Mouse (Mus musculus) adrenal gland, adult 18-20 months (tissue): ENCODE measurements around the gene Cldn6. TPM values are rescaled to one million over a fixed set of nuclear protein-coding genes. Genes with fewer than 3 reads are reported as not detected.

Experiments used
- DNase-seq, 2 experiments: peaks; one replicate each; pipeline ENCODE4 v3.0.0; 2021 to 2022; ENCODE audit warnings: low spot score in 2 of 2
- long read RNA-seq, 2 experiments: library from polyadenylated mRNA; stranded (forward); transcript quantifications; one replicate each; pipeline ENCODE4 v2.0.0; 2021
- total RNA-seq, 2 experiments: library from RNA; stranded (reverse); gene quantifications; 1 replicate in 1 of 2; 2 replicates in 1 of 2; pipeline ENCODE4 v1.2.3; 2021

Gene Cldn6
- not detected for total RNA-seq
- long read RNA-seq, experiment 1 = 0 reads
- long read RNA-seq, experiment 2 = 0 reads

DNA sequence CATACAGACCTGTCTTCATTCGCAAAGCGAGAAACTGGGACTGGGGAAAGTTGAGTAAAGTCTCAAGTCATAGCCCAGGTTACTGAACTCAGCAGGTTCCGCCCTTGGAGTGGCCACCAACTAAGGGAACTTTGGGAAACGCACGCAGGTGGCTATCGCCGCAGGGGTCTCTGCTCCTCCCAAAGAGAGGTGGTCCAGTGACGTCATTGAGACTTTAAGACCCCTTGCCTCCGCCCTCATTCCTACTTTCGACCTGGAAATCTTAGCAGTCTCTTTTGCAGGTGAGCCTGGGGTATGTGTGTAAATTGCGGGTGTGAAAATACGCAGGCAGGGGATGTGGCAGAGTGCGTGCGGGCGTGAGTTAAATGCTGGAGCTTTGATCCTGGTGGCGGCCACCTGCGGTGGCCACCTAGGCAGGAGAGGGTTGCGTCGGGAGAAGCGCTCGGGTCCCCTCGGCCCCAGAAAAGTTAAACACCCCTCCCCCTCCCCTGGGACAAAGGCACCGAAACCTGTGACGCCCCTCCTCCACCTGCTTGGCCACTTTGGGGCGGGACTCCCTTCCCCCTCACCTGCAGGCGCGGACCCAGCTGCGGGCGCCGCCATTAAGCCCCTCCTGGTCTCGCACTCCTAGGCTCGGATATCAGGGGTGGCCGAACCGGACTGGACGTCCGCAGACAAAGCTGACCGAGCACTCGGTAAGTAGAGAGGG lies at the start of gene Cldn6:
Gene Cldn6, plus strand, starts transcription at position 123 of the 709 bp plus-strand sequence.
- no peak for DNase-seq

DNA sequence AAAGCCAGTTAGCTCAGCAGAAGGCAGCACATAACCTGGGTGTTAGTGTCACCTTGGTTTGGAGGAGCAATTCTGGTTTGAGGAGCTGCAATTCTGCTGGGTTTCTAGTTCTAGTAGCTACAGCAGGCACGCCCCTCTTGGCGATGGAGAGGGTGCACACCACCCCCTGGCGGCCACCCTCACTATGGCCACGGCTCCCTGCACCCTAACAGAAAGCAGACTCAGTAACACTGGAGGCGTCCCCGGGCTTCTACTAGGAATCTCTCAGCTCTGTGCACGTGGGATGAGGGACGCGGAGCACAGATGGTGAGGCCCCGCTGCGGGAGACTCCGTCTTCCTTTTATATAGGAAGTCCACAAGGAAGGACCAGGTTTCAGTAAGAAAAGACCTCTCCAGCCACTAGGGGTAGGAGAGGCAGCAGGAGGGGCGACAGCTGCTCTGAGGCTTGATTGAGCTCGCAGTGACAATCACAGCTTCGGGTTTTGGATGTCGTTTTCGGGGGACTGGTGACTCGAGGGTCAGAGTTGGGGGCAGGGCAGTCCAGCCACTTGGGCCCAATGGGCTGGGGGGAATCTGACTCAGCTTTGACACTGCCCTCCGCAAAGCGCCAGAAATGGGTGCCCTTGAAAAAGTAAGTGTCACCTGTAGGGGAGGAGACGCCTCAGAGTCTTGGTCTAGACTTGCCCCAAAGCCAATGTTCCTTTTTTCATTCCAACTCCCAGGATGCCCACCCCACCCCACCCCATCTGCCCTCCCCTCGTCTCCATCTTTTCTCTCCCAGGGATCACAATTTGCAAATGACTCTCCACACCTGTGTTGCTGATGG lies 48.6 kb upstream of the Cldn6 start:
- peak; percentile 73 to 80 for DNase-seq

DNA sequence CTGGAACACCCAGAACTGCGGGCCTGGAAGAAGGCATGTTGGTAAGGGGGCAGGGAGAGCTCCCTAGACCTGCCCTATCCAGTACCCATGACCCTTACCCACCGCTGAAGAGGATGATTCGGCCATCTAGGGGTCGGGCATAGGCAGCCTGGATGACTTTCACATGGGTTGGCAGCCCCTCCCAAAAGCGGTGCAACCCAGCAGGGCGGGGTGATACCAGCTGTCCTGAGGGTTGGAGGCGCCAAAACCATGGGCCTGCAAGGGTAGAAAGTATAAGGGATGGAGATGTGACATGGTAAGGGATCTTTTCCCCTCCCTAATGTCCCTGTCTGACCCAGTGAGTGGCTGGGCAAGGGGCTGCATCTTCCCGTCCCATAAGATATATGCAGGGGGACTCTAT lies 47.8 kb upstream of the Cldn6 start:
- no peak for DNase-seq

DNA sequence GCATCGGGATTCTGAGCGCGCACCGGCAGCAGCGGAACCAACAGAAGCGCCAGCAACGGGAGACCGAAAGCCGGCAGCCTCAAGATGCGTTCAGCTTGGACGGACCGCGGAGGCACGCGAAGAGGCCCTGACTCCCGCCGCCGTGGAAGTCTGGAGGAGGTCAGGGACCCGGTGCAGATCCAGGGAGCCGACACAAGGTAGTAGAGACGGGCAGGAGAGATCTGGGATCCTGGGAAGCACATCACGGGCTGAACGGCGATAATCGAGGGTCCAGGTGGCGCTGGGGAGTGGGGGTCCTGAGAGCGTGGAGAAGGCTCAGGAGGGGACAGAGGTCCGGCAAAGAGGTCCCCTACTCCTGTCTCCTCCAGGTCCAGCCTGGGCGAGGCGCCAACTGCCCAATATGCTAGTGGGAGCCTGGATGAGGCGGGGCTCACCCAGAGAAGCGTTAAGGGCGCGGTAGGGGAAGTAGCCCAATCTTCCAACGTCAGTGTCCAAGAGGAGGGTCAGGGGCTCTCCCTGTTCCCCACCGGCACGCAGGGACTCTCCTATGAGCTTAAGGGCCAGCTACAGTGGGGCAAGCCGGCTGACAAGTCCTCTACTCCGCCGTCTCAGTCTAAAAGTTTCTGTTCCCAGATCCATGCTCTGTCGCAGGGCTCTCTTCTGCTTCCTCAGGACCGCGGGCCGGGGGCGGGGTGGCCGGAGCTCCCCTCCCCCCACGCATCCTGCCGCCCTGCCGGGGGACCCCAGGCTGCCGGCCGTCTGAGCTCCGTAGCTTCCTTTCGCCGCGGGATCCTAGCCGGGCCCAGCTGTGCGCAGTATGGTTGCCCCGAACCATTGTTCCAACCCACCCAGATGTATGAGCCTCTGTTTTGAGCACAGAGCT lies 34.2 kb upstream of the Cldn6 start, which contains the start of gene Mmp25:
Gene Mmp25, minus strand, starts transcription at position 665 of the 883 bp plus-strand sequence.
- no peak for DNase-seq

DNA sequence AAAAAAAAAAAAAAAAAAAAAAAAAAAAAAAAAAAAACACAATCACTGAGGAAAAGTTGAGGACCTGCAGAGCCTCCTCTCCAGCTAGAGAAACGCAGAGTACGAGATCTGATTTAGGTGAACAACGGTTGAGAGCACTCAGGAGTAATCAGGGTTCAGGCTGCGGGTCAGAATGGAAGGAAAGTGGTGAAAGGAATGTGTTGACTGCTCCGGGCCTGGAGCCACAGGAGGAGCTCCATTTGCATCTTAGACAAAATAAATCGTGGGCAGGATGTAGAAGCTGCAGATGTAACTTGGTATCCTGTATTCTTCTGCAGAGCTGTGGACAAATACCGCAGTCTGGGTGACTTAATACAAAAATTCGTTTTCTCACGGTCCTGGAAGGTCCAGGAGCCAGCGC lies 33.2 kb upstream of the Cldn6 start:
- DNase-seq = no peak

DNA sequence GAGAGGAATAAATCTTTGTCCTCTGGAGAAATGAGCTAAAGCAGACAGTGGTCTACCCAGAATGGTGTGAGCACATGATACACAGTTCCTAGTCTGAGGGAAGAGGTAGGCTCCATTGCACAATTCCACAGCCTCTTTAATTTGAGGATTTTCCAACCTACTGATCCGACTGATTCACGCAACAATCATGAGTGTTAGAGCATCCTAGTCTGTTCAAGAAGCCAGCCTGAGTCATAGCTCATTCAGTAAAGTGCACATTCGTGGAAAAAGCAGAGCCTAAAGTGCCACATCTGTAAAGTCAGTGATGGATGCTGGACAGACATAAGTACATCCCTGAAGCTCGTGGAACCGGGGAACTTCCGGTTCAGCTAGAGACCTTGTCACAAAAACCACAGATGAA lies 27.7 kb upstream of the Cldn6 start:
- DNase-seq = no peak

DNA sequence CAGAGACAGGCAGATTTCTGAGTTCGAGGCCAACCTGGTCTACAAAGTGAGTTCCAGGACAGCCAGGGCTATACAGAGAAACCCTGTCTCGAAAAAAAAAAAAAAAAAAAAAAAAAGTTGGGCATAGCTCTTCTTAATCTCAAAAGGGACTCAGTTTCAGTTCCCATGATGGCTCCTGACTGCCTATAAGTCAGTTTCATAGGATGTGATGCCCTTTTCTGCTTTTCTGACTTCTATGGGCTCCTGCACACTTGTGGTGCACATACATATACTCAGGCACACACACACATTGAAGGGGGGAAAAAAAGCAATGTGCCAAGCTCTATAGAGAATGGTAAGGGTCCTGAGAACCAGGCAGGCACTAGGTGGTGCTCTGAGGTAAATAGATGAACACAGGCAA lies 25.7 kb upstream of the Cldn6 start:
- DNase-seq = no peak

DNA sequence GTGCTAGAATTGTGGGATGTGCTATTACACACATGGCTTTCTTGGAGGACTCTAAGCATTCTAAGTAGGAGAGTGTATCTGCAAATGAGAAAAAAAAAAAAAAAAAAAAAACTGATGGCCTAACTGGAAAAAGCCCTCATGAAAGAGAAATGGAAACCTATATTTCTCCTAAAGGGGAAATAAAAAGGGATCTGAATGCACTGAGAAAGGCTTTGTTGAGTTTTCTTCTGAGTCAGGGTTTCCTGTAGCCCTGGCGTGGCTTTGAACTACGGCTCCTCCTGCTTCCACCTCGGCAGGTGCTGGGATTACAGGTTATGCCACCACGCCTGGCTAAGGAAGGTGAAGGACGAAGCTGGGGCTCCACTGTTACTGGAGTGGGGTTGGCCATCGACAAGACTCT lies 25.0 kb upstream of the Cldn6 start:
- DNase-seq = no peak

DNA sequence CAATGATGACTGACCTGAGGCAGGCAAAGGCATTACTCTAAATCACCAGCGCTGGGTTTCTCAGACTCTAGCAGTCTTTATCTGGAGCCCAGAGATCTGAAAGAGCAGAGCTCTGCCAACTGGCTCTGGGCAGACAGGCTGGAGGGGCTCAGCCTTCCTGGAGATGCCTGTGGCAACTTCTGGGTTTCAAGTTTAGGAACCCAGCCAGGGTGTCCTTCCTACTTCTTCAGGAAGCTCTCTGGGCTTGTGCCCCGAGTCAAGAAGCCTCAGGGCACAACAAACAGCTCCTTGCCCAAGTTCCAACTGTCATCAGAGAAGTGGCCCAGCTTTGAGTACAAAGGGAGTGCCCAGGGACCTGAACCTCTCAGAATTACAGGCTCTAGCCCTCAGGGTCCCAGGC lies 24.6 kb upstream of the Cldn6 start:
- DNase-seq = no peak

DNA sequence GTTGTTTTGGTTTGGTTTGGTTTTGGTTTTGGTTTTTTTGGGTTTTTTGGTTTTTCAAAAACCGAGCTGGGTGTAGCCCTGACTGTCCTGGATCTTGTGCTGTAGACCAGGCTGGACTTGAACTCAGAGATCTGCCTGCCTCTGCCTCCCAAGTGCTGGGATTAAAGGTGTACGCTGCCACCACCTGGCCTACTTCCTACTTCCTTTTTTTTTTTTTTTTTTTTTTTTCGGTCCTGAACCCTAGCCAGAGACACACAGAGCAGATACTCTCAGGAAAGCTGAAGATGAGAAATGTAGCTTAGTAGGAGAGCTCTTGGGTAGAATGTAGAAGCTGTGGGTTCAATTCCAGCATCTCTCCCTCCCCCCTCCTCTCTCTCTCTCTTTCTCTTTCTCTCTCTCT lies 20.6 kb upstream of the Cldn6 start:
- no peak for DNase-seq

DNA sequence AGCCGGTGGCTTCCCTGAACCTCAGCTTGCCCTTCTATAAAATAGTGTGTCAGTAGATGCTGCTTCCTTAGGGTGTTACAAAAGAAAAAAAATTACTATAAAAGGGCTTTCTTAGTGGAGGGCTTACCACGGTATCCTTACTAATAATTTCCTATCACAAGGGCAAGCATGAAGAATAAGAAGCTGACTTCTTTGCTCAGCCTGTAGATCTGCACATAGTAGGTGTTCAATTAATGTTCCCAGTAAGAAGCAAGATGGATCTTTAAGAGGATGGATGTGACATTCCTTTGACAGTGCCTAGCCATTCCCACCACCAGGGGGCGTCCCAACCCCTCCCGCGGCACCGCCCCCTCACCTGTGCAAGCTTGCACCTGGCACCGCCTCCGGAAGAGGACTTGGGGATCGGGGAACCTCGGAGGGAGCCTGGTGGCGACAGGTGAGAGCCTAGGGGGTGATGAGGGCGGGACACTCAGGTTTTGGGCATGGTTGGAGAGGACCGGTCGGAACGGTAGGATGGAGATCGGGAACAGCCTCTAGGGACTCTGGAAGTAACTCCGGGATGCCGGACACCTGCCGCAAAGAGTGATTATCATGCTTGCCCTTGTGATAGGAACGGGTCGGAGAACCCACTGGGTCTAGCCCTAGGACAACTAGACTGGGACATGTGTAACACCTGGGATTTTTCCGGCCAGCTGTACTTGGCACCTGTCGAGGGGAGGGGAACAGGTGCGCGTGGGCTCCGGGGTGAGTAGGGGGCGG lies 18.8 kb upstream of the Cldn6 start, which contains the start of gene Bicdl2:
Gene Bicdl2, plus strand, starts transcription at position 390 of the 759 bp plus-strand sequence.
- peak; percentile 47 to 65 for DNase-seq

DNA sequence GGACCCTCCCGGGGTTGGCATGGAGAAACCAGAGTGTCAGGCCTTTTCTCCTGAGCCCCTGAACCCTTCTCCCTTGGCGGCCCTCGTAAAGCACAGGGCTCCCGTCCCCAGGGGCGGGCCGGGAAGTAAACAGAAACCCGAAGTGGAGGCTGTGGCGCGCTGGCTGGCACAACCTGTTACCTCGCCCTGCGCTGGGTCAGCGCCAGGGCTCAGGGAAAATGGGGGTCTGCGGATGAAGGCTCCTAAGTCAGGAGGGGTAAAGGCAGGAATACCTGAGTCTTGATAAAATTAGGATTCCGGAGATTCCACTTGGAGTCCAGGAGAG lies 18.2 kb upstream of the Cldn6 start:
- DNase-seq = no peak

DNA sequence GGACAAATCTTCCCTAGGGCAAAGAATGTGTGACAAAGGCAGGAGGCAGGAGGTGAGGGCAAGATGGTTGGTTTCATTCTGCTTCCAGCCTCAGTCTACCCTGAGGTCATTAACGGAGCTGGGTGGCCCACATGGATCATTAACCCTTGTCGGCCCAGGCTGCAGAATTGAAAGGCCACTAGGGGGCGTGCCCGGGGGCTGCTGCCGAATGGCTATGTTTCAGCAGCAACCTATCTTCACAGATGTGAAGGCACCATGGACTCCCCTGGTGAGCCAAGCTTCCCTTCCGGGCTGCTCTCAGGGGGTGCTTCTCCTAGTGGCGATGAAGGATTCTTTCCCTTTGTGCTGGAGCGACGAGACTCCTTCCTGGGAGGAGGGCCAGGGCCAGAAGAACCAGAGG lies 17.5 kb upstream of the Cldn6 start:
- DNase-seq = peak in 1 of 2 experiments; percentile 32

DNA sequence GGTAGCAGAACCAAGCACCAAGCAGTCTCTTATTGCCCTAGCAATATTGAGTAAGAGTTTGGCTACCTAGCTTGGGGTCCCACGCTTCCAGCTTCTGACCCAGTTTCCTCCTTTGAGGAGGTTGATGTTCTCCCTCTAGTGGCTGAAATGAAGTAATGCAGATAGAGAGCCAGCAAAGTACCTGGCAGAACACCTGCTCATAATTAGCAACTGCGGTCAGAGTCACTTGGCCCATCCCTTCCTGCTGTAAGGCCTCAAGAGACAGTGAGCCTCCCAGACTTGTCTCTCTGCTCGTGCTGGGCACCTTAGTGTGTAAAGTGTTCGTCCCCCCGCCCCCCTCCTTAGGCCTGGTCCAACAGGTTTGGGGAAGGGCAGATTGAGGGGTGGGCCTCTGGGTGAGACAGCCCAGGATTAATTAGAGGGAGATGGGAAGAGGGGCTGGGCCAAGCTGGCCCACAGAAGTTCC lies 14.5 kb upstream of the Cldn6 start:
- no peak for DNase-seq

DNA sequence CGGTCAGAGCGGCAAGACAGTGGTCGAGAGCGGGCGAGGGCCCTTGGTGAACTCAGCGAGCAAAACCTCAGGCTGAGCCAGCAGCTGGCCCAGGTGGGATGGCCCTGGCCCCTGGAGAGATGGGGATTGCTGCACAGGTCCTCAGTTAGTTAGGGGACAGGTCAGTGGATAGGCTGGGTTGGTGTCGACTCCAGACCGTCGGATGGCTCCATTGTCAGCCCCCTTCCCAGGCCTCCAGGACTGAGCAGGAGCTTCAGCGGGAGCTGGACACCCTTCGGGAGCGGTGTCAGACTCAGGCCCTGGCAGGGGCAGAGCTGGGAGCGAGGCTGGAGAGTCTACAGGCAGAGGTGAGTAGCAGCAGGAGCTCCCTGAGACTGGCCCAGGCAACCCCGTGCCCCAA lies 13.5 kb upstream of the Cldn6 start:
- DNase-seq = no peak

DNA sequence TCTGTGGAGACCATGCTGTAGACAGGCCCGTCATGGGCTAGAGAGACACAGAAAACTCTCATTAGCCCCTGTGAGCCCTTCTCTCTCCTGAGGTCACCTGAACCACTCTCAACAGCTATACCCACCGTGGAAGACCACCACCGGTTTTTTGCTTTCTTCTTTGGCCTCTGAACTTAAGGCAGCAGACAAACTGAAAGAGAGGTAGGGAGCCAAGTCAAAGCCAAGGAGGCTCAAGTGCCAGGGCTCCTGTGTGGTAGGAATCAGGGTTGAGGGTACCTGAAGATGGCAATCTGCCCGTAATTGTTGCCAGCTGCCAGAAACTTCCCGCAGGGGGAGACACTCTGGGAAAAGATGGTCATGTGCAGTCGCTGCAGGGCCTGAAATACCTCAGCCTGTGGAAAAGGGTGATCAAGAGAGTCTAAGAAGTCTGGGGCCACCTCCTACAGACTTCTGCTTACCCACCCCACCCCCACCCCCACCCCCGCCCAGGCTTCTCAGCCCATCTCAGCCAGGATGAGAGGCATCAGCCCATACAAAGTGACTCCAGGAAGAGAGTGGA lies 8.5 kb upstream of the Cldn6 start:
- no peak for DNase-seq

DNA sequence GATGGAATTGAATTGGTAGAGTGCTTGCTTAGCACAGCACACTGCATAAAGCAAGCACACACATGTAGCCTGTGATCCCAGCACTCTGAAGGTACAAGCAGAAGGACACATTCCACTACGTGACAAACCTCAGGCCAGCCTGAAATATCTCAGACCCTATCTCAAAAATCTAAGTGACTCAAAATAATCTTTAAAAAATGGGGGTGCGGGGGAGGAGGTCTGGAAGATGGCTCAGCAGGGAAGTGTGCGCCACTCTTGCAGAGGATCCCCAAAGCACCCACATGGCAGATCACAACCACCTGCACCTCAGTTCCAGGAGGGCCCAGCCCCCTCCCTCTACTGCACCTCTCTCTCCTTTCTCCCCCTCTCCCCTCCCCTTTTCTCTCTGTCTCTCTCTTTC lies 7.5 kb upstream of the Cldn6 start:
- DNase-seq = no peak

DNA sequence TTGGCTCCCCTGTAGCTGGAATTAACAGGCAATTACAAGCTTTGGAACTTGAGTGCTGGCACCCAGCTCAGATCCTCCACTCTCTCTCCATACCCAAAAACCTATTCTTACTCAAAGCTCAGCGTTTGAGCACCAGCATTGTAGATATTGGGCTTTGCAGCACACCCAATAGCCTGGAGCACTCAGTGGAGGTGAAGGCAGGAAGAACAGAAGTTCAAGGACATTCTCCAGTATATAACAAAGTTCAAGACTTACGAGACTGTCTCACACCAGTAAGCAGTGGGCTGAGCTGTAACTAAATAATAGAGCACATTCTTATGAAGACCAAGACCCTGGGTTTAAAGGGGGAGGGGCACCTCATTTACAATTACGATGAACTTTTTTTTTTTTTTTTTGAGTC lies 6.3 kb upstream of the Cldn6 start:
- DNase-seq = no peak

DNA sequence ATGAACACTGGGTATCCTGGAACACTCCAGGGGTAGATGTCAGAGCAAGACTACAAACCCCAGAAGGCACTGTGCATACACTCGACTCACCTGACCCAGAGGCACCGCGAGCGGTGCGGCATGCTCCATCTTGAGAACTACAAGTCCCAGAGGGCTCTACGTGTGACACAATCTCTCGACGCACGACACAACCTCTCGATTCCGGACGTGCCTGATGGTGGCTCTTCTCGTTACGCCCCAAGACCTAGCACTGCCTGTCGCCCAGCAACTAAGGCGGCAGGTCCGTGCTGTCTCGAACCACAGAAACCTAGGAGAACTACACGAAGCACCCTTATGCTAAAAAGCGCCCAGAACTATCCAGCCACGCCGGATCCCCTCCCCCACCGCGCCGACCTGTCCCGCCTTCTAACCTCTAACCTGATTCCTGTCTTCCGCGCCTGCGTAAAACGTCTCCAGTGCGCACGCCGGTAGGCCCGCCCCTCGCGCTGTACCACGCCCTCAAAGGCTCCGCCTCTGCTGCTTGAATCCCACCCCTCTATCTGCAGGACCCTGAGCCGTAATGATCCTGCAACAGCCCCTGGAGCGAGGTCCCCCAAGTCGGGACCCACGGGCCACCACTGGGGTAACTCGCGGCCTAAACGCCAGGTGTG lies 5.5 kb upstream of the Cldn6 start, which contains the start of the genes Hcfc1r1 and Thoc6:
Gene Hcfc1r1, plus strand, starts transcription at position 173 of the 650 bp plus-strand sequence.
Gene Thoc6, minus strand, starts transcription at position 459 of the 650 bp plus-strand sequence.
- peak; percentile 91 to 92 for DNase-seq
